Mouse (Mus musculus) B cell, adult 2 months (primary cell): ENCODE measurements around the gene Mroh2a.

Source experiments
- DNase-seq, 2 experiments: peaks; one replicate each; pipeline ENCODE4 v3.0.0; 2022

The Mroh2a gene

DNA sequence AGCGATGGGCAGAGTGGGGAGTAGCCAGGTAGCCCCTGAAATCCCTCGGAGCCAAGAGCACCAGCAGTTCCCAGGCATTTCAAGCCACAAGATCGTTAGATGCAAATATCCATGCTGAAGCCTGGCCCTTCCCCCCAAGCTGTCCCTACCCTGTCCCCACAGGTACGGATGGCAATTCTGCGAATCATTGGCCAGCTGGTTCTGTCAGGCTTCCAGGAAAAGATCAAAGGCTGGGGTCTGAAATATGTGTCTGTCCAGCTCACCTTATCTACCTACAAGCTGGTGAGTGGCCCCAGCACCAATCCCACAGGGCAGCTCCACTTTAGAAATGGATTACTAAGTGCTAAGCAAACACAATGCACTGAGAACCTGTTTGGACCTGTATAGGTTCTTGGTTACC is 10.5 kb downstream of the Mroh2a start:
- DNase-seq: no peak

DNA sequence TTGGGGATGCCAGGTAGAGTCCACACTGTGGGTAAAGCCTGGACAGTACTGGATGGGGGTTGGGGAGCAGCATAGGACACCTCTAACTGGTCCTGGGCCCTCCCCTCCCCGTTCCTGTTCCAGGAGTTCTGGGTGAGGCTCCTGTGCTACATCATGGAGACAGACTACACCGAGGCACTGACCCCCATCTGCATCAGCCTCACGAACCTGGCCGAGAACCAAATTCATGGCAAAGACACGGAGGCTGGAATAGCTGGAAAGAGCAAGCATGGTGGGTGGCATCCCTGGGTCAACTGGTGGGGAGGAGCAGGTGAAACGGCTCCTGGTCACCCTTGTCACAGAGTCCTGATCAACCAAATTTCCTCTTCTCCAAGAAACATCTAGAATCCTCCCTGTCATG is 12.0 kb downstream of the Mroh2a start:
- DNase-seq: no peak

DNA sequence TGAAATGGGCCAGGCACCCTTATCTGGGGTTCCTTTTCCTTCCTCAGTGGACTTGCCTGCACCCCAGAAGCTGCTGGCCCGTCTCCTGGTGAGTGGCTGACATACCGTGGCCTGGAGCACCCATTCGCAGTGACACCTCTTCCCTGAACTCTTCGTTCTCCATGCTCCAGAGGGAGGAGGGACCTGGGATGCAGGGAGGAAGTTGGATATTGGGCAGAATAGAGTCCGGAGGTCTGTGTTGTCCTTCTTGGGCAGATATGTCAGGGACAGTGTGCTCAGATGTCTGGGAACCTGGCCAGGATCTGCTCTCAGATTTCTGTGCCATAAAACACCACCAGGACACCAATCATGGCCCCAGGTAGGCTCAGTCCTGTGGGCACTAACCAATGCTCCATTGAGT is 13.3 kb downstream of the Mroh2a start:
- no peak for DNase-seq

DNA sequence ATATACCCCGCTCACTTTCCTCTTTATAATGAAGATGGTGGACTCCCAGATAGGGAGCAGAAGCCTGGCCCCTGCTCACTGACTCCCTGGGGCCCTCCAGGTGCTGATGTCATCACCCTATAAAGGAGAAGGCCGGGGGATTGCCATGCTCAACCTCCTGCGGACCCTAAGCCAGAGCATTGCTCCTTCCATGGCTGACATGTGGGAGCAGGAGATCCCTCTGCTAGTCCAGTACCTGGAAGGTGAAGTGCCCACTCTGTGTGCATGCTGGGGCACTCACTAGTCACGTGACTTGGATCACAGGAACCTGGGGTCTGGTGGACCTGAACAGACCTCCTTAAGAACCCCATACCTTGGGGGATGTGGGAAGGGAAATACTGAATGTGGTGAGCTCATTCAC is 13.8 kb downstream of the Mroh2a start:
- no peak for DNase-seq

DNA sequence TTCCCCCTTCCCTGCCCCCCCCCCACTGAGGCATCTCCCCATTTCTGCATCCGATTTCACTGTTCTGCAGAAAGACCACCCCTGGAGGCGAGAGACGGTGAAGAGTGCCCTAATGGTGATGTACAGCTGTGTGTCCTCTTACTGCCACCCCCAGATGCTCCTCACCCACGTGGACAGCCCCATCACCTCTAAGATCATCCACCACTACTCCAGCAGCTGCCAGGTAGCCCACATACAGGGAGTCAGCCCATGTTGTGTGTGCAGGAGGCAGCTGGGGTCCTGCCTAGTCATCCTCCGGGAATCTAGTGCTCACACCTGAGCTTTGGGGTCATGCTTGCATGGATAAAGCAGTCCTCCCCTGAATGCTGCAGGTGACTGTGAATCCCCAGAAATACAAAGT is 17.1 kb downstream of the Mroh2a start:
- no peak for DNase-seq

DNA sequence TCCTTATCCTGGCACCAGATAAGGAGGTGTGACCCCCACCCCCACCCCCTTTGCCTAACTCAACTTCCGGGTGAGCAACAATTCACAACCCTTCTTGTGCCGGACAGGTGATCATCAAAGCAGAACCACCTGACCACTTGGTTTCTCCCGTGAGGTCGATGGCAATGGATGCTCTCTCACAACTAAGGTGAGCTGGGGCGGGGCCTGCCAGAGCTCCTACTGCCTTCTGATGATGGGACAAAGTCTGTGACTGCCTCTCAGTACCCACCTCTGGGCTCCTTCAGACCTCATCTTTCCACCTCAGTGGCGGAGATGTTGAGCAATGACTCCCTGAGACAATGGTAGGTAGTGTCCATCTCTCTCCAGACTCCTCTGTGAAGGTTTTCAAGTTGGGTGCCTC is 19.1 kb downstream of the Mroh2a start:
- no peak for DNase-seq

DNA sequence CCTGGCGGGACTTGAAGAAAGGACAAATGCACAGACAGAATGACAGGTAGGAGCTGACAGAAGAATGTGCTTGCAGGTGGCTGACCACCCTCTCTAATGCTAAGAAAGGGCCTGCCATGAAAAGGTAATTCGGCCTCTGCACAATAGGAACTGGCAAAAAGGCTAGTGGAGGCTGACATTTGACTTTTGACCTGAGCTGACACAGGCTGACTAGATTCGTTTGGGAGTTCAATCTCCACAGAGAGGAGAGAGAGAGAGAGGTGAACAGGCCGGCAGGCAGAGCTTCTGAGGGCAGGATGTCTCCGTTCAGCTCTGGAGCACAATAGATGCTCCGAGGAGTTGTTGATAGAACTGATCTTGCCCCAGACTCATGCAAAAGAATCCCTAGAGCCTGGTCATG is 19.6 kb downstream of the Mroh2a start:
- no peak for DNase-seq

DNA sequence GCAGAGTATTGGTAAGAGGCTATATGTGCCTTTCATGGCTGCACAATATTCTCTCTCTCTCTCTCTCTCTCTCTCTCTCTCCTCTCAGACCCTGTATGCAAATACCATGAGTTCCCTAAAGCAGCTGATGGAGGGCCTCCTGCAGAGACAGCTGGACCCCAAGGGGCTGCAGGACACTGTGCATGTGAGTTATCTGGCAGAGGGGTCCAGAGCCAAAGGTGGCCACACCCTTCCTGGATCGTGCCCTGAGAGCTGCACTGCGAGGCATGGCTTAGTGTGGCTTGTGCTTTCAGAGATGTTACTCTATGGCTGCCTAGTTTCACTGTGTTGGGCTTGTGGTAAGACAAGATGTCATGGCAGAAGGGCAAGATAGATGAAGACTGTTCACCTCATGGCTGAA is 20.9 kb downstream of the Mroh2a start:
- no peak for DNase-seq

DNA sequence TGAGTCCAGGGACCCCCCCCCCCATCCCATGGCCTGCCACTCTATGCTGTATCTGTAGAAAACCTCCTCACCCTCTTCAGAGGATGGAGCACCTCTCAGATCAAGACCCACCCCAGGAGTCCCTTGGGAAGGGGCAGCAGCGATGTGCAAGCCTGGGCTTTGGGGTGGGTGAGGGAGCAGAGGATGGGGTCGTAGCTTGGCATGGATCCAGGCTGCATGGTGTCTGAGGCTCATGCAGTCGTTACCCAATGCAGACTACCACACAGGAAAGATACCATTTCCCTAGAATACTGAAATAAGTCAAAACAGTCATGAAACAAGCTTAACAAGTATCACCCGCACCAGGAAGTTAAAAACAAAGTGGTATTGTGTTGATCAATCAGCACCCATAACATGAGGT is 21.9 kb downstream of the Mroh2a start:
- no peak for DNase-seq

DNA sequence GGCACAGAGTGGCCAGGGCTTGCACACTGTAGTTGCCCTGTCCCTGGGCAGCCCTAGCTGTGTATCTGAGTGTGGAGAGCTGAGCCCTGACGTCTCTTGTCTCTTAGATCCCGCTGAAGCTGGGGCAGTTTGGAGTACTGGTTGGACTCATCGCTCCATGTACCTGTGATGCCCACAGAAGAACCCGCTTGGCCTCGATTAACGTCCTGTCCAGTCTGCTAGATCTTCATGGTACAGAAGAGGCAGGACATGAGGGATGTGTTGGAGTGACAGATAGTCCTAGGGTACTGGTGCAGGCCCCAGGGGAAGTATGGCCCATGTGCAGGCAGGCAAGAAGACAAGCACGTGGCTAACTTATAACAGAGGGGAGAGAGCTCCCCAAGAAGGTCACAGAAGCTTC is 22.8 kb downstream of the Mroh2a start:
- no peak for DNase-seq

DNA sequence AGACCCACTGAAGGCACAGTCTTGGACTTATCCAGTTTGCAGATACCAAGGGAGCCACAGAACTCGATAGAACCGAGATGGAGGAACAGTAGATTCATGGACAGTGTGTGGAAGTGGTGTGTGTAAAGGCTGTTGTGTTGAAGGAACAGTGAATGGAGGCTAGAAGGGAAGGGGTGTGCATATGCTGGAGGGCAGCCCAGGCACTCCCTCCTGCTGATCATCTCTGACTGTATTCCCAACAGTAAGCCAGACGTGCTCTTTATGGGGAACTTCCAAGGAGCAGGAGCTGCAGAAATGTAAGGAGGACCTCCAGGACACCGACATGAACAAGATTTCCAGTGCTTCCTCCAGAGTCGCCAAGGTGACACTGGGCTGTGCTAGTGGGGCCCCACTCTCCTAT is 23.2 kb downstream of the Mroh2a start:
- no peak for DNase-seq

DNA sequence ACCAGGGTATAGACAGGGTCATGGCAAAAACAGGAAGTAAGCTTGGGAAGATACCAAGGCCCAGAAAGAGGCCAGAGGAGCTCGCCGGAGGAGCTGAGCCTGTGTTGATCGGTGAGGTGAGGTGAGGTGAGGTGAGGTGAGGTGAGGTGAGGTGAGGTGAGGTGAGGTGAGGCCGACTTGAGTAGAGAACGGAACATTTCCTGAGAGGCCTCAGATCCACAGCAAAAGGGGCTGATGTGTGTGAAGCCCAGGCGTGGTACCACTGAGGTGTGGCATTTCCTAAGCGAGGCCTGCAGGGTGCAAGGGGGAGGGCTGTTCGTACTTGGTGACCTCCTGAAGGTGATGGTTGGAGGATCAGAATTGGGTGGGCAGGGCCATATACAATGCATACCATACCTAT is 26.3 kb downstream of the Mroh2a start:
- no peak for DNase-seq

DNA sequence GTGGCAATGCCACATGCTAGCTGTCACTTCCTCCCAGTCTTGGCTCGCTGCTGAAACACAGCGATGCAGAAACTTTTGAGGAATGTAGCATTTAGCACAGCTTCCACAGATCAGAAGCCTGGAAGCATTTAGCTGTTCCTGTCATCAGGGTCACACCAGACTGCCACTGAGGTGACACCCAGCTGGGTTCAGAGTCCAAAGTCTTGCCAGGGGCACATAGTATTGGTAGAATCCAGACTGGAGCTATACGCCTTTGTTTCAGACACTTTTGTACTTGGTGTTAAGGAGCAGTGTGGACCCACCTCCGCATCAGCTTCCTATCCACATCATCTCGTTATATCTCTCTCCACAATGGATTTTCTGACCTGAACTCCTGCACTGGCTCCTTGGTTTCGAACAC is 26.8 kb downstream of the Mroh2a start:
- DNase-seq: no peak

DNA sequence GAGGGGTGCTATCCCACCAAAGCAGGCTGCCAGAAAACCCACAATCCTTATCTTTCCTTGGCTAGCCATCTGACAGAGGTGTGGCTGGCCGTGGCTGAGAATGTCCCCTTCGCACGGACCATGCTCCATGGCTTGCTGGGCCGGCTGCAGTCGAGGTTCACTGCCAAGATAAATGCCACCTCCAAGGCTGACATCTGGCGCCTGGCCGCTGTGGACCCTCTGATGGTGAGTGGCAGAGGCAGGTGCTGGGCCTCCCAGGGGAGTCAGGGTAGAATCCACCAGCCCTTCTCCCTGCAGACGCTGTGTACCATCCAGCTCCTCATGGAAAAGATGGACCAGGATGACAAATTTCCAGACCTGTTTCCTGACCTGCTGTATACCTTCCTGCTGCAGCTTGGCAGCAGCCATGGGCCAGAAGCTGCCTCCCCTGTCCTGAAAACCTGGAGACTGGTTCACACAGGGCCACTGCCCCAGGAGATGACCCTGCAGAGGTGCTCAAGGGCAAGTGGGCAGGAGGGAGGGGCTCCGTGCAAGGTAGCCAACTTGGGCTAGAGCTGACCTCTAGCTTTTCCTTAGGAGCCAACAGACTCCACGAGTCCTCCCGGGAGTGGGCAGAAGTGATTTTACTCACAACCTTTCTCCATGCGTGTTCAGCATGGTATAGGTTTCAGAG is 28.1 kb downstream of the Mroh2a start:
- no peak for DNase-seq

DNA sequence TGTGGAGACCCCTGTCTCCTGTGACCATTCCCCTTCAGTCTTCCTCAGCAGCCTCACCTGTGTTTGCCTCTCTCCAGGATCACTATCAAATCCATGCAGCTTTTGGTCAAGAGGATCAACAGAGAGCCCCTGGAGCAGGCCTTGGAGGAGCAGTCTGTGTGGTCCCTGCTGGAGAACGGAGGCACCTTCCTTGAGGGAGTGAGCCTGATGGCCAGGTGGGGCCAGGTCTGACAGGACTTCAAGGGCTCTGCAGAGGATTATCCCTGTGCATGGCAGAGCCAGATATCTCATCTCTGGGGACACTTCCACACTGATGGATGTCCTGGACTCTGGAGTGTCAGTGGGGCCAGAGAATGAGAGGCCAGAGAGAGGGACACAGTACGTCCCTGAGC is 28.7 kb downstream of the Mroh2a start:
- DNase-seq: no peak

DNA sequence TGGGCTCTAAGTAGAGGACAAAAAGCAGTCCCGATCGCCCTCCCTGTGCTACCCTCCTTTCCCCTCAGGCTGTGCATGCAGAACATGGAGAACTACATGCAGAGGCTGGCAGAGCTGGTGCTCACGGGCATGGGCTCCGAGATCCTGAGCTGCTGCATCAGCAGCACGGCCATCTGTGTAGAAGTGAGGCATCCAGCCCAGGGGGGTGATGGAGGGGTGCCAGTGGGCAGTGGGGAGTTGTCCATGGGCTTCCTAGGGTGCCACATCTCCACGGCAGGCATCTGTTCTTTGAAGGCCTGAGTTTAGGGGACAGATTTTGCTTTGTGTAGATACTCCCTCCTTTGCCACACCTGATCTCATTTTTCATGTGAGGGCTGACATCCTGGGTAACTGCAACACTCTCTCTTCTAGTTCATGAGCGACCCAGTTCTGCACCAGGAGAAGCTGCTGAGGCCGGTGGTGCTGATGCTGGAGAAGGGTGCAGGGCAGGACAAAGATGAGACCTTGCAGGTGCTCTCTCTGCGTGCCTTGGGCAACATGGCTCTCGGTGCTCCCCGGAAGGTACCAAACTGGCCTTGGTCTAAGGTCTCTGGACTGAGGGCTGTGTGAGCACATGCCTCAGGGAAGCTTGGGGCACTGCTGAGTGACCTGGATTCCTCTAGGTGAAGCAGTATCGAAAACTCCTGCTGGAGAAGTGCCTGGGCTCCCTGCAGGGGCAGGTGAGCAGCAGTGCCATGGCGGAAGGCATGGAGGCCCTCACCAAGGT is 29.4 kb downstream of the Mroh2a start:
- DNase-seq: no peak

DNA sequence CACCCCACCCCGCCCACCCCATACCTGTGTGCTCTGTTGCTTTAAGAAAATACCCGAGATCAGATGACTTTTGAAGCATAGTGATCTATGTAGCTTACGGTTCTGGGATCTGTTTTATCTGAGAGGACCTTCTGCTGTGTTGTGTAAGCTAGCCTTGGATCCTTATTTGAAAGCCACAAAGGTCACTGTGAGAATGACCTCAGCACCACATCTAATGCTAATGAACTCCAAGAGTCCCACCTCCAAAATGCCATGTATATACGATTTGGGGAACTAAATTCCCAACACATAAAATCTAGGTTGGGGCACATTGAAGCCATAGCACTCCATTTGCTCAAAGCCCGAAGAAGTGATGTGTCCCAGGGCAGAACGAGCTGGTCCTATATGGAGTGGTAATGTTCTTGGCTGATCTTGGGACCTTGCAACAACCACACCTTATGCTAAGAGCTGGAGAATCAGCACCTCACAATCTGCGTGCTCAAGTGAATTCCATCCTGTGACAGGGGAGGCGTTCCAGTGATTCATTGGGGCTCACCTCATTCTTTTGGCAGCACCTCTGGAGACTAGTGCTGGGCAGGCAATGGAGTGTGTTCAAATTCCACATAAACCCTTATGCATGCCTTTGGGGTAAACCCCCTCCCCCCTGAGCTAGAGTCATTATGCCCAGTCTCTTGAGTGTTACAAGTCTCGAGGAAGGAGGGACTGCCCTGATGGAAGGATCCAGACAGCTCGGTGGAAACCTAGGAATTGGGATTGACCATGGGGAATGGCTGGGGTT is 30.3 kb downstream of the Mroh2a start:
- no peak for DNase-seq

DNA sequence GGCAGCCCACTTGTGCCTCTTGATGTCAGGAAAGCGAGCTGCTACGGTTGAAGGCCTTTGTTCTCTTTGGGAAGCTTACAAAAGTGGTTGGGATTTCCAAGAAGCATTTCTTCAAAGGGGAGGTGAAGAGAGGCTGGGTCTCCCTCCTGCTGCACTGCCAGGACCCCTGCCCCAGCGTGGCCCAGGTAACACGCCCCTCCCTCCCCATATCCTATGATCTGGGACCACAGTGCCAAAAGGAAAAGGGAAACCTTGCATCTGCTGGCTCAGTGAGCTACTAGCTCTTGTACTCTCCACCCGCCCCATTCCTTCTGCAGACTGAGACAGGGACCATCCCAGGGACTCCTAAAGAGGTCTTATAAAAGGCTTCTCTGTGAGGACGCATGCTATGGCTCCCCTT is 30.9 kb downstream of the Mroh2a start:
- no peak for DNase-seq

DNA sequence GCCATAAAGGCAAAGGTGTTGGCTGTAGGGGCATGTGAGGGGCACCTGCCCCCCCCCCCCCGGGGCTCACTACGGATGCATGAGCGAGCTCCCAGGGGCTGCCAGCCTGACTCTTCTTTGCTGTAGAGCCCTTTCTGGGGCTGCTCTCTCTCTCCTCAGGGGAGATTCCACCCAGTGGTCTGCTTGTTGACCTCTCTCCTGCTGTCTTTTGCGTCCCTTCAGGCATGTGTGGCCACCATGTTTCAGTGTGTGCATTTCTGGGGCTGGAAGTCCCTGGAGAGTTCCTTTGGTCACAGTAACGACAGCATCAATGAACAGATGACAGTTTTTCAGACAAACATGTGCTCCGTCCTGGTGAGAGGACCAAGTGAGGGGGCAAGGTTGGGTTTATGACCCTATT is 31.6 kb downstream of the Mroh2a start:
- no peak for DNase-seq

DNA sequence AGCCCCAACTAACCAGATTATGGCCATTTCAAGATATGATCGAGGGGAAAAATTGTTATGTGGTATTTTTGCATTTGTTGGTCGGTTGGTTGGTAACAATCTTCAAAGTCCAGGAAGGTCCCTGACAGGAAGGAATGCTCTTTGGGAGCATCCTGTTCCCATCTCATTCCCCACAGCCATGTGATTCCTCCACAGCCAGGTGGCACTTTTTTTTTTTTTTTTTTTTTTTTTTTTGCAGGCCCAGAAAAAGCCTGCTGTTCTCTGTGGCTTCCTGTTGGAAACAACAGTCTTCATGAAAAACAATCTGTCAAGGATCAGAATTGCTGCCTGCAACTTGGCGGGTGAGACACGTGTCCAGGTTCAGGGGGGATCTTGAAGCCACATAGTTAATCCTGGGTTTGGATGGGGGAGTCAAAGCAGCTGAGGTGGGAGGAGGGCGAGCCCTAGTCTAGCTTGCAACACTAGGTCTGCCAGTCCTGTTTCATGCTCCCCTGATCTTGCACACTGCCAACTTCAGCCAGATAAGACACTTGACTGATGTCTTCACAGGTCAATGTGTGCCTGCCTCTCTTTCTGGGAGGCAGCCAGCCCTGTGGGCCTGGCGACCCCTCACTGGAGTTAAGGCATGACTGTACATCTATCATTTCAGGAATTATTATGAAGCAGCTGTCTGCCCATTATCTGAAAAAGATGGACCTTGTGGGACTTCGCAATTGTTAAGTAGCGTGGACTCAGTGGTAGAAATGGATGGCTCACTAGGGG is 32.3 kb downstream of the Mroh2a start:
- DNase-seq: no peak

DNA sequence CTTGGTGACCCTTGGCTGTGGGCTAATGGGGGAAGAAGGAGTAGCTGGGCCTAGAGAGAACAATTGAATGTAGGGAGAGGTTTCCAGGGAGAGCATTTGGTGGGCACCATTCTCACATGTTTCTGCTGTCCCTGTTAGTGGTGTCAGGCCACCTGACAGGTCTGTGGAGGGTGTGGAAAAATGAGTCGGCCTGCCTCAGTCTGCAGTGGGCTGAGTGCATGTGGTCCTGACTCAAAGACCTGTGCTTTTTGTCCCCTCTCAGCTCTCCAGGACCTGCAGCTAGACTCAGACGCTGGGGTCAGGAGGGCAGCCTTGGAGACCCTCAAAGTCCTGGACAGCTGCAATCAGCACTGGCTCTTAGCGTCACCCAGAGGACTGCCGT is 32.8 kb downstream of the Mroh2a start:
- DNase-seq: no peak

DNA sequence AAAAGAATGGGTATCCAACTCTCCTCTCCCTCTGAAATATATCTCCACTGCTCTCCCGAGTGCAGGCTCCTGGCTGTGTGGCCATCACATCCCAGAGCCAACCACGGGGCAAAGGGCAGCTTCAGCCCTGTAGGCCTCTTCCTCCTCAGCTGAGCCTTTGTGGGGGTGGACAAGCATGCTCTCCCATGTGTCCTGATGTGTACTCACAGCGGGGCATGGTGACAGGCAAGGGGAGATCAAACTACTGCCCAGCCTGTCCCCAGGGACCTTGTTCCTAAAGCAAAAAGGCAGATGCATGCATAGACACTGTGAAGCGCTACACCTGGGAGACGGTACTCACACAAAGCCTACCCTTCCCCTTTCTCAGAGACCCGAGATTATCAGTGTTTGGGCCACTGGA is 33.3 kb downstream of the Mroh2a start:
- DNase-seq: no peak

DNA sequence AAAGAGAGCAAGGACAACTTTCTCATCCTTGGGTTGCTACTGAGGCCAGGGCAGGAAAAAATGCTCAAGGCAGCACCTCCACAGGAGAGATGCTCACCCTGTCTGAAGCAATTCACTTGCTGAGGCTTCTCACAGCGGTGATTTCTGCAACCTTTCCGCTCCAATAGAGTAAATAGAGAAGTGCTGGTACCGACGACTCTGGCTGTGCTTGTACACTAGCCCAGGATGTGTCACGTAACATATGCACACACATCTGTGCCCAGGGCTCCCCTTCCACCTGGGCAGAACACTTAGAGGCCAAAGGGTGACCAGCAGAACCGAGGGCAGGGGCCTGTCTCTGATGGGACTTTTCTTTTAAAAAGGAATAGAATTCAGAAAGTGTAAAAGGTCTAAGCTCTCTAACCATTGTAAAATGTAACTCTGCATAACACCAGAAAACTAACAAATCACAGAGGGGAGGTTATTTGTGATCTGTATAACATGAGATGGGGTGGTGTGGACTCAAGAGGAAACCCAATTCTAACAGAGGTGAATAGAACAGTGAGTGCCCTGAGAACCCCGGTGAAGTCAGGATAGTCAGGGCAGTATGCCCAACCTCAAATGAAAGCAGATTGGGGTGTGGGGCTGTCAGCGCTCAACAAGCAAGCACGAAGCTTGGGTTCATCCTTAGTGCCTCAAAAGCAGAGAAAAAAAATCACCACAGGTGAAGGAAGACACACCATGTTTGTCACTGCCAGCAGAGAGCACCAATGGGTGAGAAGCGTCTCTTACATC is 34.0 kb downstream of the Mroh2a start:
- DNase-seq: no peak
